Mouse (Mus musculus) embryonic fibroblast, embryonic 13.5 days (primary cell): ENCODE measurements around the gene Rab5c. TPM values are rescaled to one million over a fixed set of nuclear protein-coding genes. Genes with fewer than 3 reads are reported as not detected.

ENCODE experiments used
- H3K27ac ChIP-seq: 2 replicates; pipeline ENCODE4 v1.5.1; 2012; ENCODE audit warnings: low read length, control low read depth, inconsistent platforms; ENCODE audit not compliant: insufficient read depth
- H3K4me1 ChIP-seq: 2 replicates; pipeline ENCODE4 v1.6.1; 2011; ENCODE audit warnings: low read length; ENCODE audit not compliant: control insufficient read depth, insufficient read depth
- H3K4me3 ChIP-seq: 2 replicates; pipeline ENCODE4 v1.5.1; 2011; ENCODE audit warnings: mild to moderate bottlenecking, control low read depth, low read length; ENCODE audit not compliant: insufficient read depth
- CTCF ChIP-seq: IDR thresholded peaks from 2 replicates; pipeline ENCODE4 v1.5.1; 2011; ENCODE audit warnings: mild to moderate bottlenecking, control low read depth, low read length, moderate library complexity, borderline replicate concordance; ENCODE audit not compliant: insufficient read depth
- POLR2A ChIP-seq: IDR thresholded peaks from 2 replicates; pipeline ENCODE4 v1.6.1; 2011; ENCODE audit warnings: low read depth, mild to moderate bottlenecking, control low read depth, low read length, moderate library complexity
- polyA plus RNA-seq: library from polyadenylated mRNA; stranded (reverse); fragments of >200 nt; gene quantifications from 2 replicates; pipeline ENCODE4 v1.2.4, GENCODE M21; 2011; ENCODE audit warnings: low read depth; ENCODE audit not compliant: missing spikeins, insufficient read length

The Rab5c gene
- polyA plus RNA-seq, 1 experiment = 168 TPM

- Histone ChIP-seq H3K27ac (peak overlapping the region; percentile 10; the same call in 1 of the 2 replicates), H3K4me1 (peaks cover 11% of the 10 kb centered on the region; the same call in 1 of the 2 replicates), H3K4me3 (no peak overlapping the region)
- TF ChIP-seq CTCF (peak; percentile 76; the same call in 1 of the 2 replicates), POLR2A (no peak)
Measured at GRCm38 (mm10) chr11:100714534-100714915, 23.5 kb downstream of the Rab5c start.

- Histone ChIP-seq H3K4me1 (peaks cover 11% of the 10 kb centered on the region; the same call in 1 of the 2 replicates), H3K4me3 (no peak within 1 kb of the TSS), H3K27ac (peak within 1 kb of the TSS; percentile 20)
- TF ChIP-seq CTCF = no peak
- peak; percentile 29; the same call in 1 of the 2 replicates for TF ChIP-seq POLR2A
Measured at GRCm38 (mm10) chr11:100713735-100714533, 24.1 kb downstream of the Rab5c start, which contains the start of gene Hspb9. TSS of gene Hspb9 (plus strand) at chr11:100713850.

DNA sequence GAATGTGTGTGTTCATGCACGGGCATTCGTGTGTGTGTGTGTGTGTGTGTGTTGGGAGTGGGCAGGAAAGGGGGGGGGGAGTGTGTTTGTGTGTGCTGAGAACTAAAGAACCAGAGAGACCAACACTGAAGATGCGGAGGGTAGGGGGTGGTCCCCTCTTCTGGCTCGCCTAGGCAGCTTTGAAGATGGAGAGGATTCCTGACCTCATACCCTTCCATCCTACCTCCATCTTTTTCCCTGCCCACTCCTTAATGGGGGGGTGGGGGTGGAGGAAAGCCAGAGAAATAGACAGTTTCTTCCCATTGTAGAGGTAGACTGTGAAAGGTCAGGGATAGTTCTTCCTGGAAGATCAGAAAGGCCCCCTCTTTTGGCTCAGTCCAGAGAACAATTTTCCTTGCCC, 24.8 kb downstream of the Rab5c start:
- no peak for TF ChIP-seq POLR2A
- TF ChIP-seq CTCF = no peak
- Histone ChIP-seq H3K27ac (no peak overlapping the region), H3K4me3 (no peak overlapping the region), H3K4me1 (peaks cover 11% of the 10 kb centered on the region; the same call in 1 of the 2 replicates)

DNA sequence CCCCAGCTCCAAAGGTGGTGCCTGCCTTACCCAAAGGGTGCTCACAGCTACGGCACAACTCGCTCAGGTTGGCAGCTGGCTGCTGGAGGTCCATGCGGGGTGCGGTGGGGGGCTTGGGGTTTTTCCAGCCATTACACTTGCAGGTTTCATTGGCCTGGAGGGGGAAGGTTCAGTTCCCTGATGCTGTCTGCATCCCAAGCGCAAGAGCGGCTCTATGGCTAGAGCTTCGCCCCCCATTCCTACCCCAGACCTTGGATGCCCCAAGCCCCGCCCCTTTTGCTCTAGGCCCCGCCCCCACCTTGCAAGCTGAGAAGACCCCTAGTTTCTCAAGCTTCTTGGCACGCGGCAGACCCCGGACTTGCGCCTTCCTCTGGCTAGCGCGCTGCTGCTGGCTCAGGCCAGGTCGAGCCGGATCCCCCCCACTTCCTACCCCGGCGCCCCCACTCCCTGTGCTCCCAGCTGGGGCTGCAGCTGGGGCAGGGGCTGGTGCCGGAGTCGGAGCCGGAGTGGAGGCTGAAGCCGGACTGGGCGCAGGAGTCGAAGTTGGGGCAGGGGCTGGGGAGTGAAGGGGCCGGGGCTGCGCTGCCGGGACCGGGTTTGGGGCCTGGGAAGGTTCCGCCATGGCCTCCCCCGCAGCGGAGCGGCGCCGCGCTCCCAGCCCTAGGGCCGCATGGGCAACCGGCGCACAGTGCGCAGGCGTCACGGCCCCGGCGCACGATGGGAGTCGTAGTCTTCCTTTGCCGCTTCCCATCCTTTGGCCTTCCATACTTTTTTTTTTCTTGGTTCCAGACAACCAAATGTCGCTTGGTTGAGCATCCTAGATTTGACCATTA, 26.0 kb downstream of the Rab5c start, which contains the start of gene Kat2a:
Gene Kat2a, minus strand, starts transcription at position 683 of the 833 bp plus-strand sequence.
- H3K27ac ChIP-seq = no peak within 1 kb of the TSS
- peak; percentile 86 for TF ChIP-seq POLR2A
- TF ChIP-seq CTCF = no peak
- H3K4me1 ChIP-seq = peaks cover 11% of the 10 kb centered on the region; the same call in 1 of the 2 replicates
- peak within 1 kb of the TSS; percentile 73 for H3K4me3 ChIP-seq

- H3K4me3 ChIP-seq = no peak overlapping the region
Measured at GRCm38 (mm10) chr11:100710977-100711376, 27.0 kb downstream of the Rab5c start.

GRCm38 (mm10) chr11:100710528-100710927, 27.5 kb downstream of the Rab5c start:
- TF ChIP-seq POLR2A (no peak), CTCF (no peak)
- H3K4me1 ChIP-seq = peaks cover 11% of the 10 kb centered on the region; the same call in 1 of the 2 replicates
- no peak overlapping the region for H3K27ac ChIP-seq
- H3K4me3 ChIP-seq = no peak overlapping the region

More at GRCm38 (mm10) chr11:100710977-100711376, 27.0 kb downstream of the Rab5c start:
- Histone ChIP-seq H3K27ac (no peak overlapping the region), H3K4me1 (peaks cover 11% of the 10 kb centered on the region; the same call in 1 of the 2 replicates)
- TF ChIP-seq CTCF (no peak), POLR2A (no peak)

GRCm38 (mm10) chr11:100709201-100709810, 28.7 kb downstream of the Rab5c start:
- H3K4me1 ChIP-seq = peaks cover 10% of the 10 kb centered on the region; the same call in 1 of the 2 replicates
- TF ChIP-seq CTCF = no peak
- no peak for TF ChIP-seq POLR2A

GRCm38 (mm10) chr11:100705095-100705747, 32.8 kb downstream of the Rab5c start:
- Histone ChIP-seq H3K4me3 (no peak overlapping the region), H3K4me1 (peaks cover 5% of the 10 kb centered on the region; the same call in 1 of the 2 replicates), H3K27ac (no peak overlapping the region)
- no peak for TF ChIP-seq POLR2A
- no peak for TF ChIP-seq CTCF

More at GRCm38 (mm10) chr11:100709201-100709810, 28.7 kb downstream of the Rab5c start:
- Histone ChIP-seq H3K27ac (no peak overlapping the region), H3K4me3 (no peak overlapping the region)
